Mouse (Mus musculus) CD4-positive naive resting alpha-beta T cell, adult 76 days (primary cell): Measurements from ENCODE around the gene Ncf4. TPM values are rescaled to one million over a fixed set of nuclear protein-coding genes. Genes with fewer than 3 reads are reported as not detected.

Experiments
- total RNA-seq: library from RNA; stranded (reverse); gene quantifications from one replicate; pipeline ENCODE4 v1.2.4, GENCODE M21; 2023

The Ncf4 gene
- 48.1 TPM for total RNA-seq

DNA sequence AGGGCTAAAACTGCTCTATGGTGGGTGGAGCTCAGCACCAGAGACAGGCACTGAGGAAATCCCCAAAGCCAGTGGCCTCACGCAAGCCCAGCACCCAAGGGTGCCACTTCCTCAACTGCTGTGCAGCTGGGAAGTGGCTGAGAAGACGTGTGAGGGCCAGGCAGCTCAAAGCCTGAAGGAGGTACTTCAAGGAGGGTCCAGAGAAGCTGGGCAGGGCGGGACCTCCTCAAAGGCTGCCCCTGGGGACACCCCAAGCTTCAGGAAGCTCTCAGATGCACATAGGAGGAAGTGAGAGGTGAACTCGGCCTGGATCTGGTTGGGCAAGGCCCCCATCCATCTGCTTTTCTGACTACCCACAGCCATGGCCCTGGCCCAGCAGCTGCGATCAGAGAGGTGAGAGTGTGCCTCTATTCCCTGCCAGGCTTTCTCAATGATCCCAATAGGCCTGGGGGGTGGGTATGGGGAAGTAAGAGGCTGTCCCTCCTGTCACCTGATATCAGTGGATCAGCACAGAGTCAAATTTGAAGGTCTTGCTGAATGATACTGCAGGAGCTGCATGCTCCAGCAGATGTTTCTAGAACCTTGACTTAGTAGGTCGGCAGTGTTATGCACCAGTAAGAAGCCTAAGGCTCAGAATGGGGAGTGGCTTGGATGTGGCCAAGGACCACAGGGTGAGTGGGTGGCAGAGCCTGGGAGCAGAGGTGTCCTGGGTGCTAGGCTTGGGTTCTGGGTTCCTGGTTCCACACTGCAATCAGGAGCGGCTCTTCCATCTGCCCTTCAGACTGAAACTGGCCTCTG, at the start of gene Ncf4:
Ncf4 (plus strand) TSS at position 107 of the 798 bp plus-strand sequence.

DNA sequence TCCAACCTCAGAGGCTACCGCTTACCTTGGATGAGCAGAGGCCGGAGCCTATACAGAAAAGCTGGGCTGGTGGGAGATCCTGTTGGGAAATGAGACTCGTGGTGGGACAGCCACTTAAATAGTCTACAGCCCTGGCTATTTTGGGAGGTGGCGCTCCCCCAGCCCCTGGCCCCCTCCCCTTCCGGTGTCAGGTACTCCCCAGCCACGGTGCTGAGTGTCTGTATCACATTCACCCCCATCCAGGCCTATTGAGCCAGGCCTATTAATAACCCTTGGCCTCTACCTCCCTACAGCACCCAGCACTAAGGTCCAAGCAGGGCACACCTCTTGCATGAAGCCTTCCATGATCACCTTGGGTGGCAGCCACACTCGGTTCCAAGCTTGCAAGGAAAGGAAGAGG, 38.3 kb upstream of the Ncf4 start, which contains the start of gene Pvalb:
Pvalb (minus strand) TSS at position 89 of the 400 bp plus-strand sequence.

DNA sequence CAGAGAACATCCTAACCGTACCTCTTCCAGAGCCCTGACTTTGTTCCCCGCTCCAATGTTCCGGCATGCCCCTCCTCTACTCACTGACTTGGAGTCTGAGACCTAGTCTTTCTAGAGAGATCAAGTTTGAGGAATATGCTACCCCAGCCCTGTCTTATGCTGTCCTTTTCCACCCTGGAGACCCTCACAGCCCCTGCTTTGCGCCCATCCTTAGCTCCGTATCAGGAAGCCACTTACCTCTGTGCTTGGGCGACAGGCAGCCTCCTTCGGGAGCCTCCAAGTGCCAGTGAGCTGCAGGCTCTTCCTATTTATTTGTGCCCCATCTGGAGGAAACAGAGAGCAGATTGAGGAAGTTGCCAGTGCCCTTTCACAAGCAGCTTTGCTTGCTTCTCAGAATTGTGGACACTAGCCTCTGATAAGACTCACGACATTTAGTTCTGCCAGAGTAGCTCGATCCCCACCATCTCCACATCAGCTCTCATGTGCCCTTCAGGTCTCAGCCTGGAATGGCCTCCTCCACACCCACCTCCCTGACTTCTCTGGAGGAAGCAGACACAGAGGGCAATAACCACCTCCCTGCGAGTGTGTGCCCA, 60.8 kb downstream of the Ncf4 start, which contains the start of gene Csf2rb2:
Csf2rb2 (minus strand) TSS at position 381 of the 593 bp plus-strand sequence.

Other genes starting within 250 kb of the Ncf4 start
- not detected for gene Cacng2, start 124.8 kb upstream of the Ncf4 start, total RNA-seq
- 18.6 TPM for gene Ift27, start 70.7 kb upstream of the Ncf4 start, total RNA-seq
- gene Pvalb, start 38.4 kb upstream of the Ncf4 start, total RNA-seq, result not detected
- 2.2 TPM for gene Csf2rb2, start 60.9 kb downstream of the Ncf4 start, total RNA-seq
- gene Csf2rb, start 81.0 kb downstream of the Ncf4 start, total RNA-seq, result 7.1 TPM
- not detected for gene Tex33, start 151.1 kb downstream of the Ncf4 start, total RNA-seq
- gene Tst, start 161.1 kb downstream of the Ncf4 start, total RNA-seq, result 0.67 TPM
- gene Mpst, start 161.6 kb downstream of the Ncf4 start, total RNA-seq, result 19.9 TPM
- 3.8 TPM for gene Kctd17, start 183.8 kb downstream of the Ncf4 start, total RNA-seq
- not detected for gene Tmprss6, start 223.8 kb downstream of the Ncf4 start, total RNA-seq